In genomic region chr15:102017918-102018463, GRCm38 (mm10) we compare ENCODE assay signal across 9 mouse cellular contexts. TPM values are rescaled to one million over a fixed set of nuclear protein-coding genes. Genes with fewer than 3 reads are reported as not detected.
A peak's percentile ranks its signal among the peaks of the same experiment; 100 is the strongest.
DNase-seq lines count a peak whose midpoint lies in the region; ATAC-seq and TF ChIP-seq lines count a peak whose summit lies in the region.
"Had no signal": no experiment of that assay in that cellular context is flagged by ENCODE, and none has a peak within 500 bp of the region (broad histone marks: within the 10 kb centered on the region; RNA-seq: fewer than 3 reads in every experiment).

No protein-coding gene starts in this region.

- no peaks in the 10 kb centered on the region for H3K9me3 ChIP-seq in midbrain, embryonic 10.5 days (replicated peaks)
- H3K9me3 ChIP-seq in midbrain, embryonic 13.5 days: no peaks in the 10 kb centered on the region
- no peaks in the 10 kb centered on the region; the same call in 1 of the 2 replicates for H3K9me3 ChIP-seq in midbrain, embryonic 11.5 days (ENCODE audit: control insufficient read depth, low read length)
- H3K9me3 ChIP-seq: midbrain, embryonic 12.5 days had no signal

- peak; percentile 85 for TF ChIP-seq CTCF in liver, adult 2 months (IDR thresholded peaks at IDR 0.05; ENCODE audit: low read depth, low read length)
- TF ChIP-seq CTCF in small intestine, adult 2 months (IDR thresholded peaks at IDR 0.05; ENCODE audit: extremely low read depth, insufficient read length, insufficient replicate concordance, low read depth, low read length): peak; percentile 74

- peaks cover 7% of the 10 kb centered on the region for H3K27me3 ChIP-seq in midbrain, embryonic 10.5 days (ENCODE audit: low read depth, poor library complexity, severe bottlenecking)
- 0 out of 2 replicates have a peak, but pooled peaks cover 6% of the 10 kb centered on the region for H3K27me3 ChIP-seq in midbrain, embryonic 13.5 days
- H3K27me3 ChIP-seq in liver, adult 2 months (ENCODE audit: control insufficient read depth, insufficient read depth, low read length): no peaks in the 10 kb centered on the region
- H3K27me3 ChIP-seq in small intestine, adult 2 months (ENCODE audit: control insufficient read depth, insufficient read depth, low read length): no peaks in the 10 kb centered on the region
- H3K27me3 ChIP-seq in midbrain, embryonic 11.5 days (ENCODE audit: control insufficient read depth, insufficient read depth, low read length): no peaks in the 10 kb centered on the region

- no peak overlapping the region; the same call in 1 of the 2 replicates for H3K27ac ChIP-seq in midbrain, embryonic 10.5 days (replicated peaks)
- no peak overlapping the region for H3K27ac ChIP-seq in midbrain, embryonic 13.5 days
- peak overlapping the region; percentile 91 for H3K27ac ChIP-seq in liver, adult 2 months (replicated peaks; ENCODE audit: insufficient read depth, low read depth, low read length)
- H3K27ac ChIP-seq in small intestine, adult 2 months (ENCODE audit: insufficient read depth, low read depth, low read length): peak overlapping the region; percentile 100
- no peak overlapping the region for H3K27ac ChIP-seq in midbrain, embryonic 11.5 days (ENCODE audit: low read depth, low read length)
- H3K27ac ChIP-seq: midbrain, embryonic 12.5 days had no signal

- H3K4me2 ChIP-seq in midbrain, embryonic 13.5 days (replicated peaks): no peak overlapping the region
- no peak overlapping the region for H3K4me2 ChIP-seq in midbrain, embryonic 11.5 days
- H3K4me2 ChIP-seq: midbrain, embryonic 12.5 days had no signal

- TF ChIP-seq POLR2A in liver, adult 2 months (IDR thresholded peaks at IDR 0.05; ENCODE audit: extremely low read depth, insufficient read depth, low read length): no peak
- no peak for TF ChIP-seq POLR2A in small intestine, adult 2 months (IDR thresholded peaks at IDR 0.05; ENCODE audit: low read depth, low read length)

- H3K4me3 ChIP-seq in midbrain, embryonic 10.5 days: no peak overlapping the region
- H3K4me3 ChIP-seq in midbrain, embryonic 13.5 days (replicated peaks): no peak overlapping the region
- H3K4me3 ChIP-seq in liver, adult 2 months (ENCODE audit: insufficient read depth, low read depth, low read length): no peak overlapping the region
- peak overlapping the region; percentile 60 for H3K4me3 ChIP-seq in small intestine, adult 2 months (ENCODE audit: low read depth, low read length)
- H3K4me3 ChIP-seq in midbrain, embryonic 11.5 days (ENCODE audit: low read depth, low read length): no peak overlapping the region
- H3K4me3 ChIP-seq: midbrain, embryonic 12.5 days had no signal

- no peaks in the 10 kb centered on the region for H3K79me2 ChIP-seq in liver, adult 2 months (ENCODE audit: control insufficient read depth, insufficient read depth, low read length)

- H3K9ac ChIP-seq in midbrain, embryonic 13.5 days (replicated peaks): no peak overlapping the region
- H3K9ac ChIP-seq in liver, adult 2 months (ENCODE audit: low read depth, low read length): peak overlapping the region; percentile 7
- H3K9ac ChIP-seq in midbrain, embryonic 11.5 days (ENCODE audit: low read length): no peak overlapping the region
- H3K9ac ChIP-seq: midbrain, embryonic 12.5 days had no signal

- no peaks in the 10 kb centered on the region for H3K36me3 ChIP-seq in midbrain, embryonic 10.5 days
- no peaks in the 10 kb centered on the region for H3K36me3 ChIP-seq in midbrain, embryonic 13.5 days
- H3K36me3 ChIP-seq in liver, adult 2 months (ENCODE audit: control insufficient read depth, insufficient read depth, low read length): no peaks in the 10 kb centered on the region
- no peaks in the 10 kb centered on the region for H3K36me3 ChIP-seq in small intestine, adult 2 months (ENCODE audit: control insufficient read depth, insufficient read depth, low read length)
- H3K36me3 ChIP-seq in midbrain, embryonic 11.5 days (ENCODE audit: control insufficient read depth, insufficient read depth, low read length): no peaks in the 10 kb centered on the region
- H3K36me3 ChIP-seq: midbrain, embryonic 12.5 days had no signal

- no peak for ATAC-seq in midbrain, embryonic 13.5 days
- ATAC-seq in erythroid progenitor cell, adult 5-6 weeks (replicated peaks; ENCODE audit: low FRiP score, poor library complexity, severe bottlenecking): no peak
- ATAC-seq in midbrain, embryonic 11.5 days (ENCODE audit: low FRiP score): no peak

- 25% methylated on average over 7 of the region's 7 CpGs for WGBS in midbrain, embryonic 10.5 days
- 29% methylated on average over 7 of the region's 7 CpGs for WGBS in midbrain, embryonic 13.5 days
- 3% methylated on average over 7 of the region's 7 CpGs for WGBS in liver, adult 2 months
- 10% methylated on average over 7 of the region's 7 CpGs for WGBS in small intestine, adult 2 months
- 26% methylated on average over 7 of the region's 7 CpGs for WGBS in midbrain, embryonic 11.5 days

- peaks cover 39% of the 10 kb centered on the region for H3K4me1 ChIP-seq in midbrain, embryonic 10.5 days
- H3K4me1 ChIP-seq in midbrain, embryonic 13.5 days (replicated peaks): 0 out of 2 replicates have a peak, but pooled peaks cover 11% of the 10 kb centered on the region
- peaks cover 23% of the 10 kb centered on the region for H3K4me1 ChIP-seq in liver, adult 2 months (ENCODE audit: control insufficient read depth, insufficient read depth, low read length)
- peaks cover 26% of the 10 kb centered on the region for H3K4me1 ChIP-seq in small intestine, adult 2 months (ENCODE audit: control insufficient read depth, insufficient read depth, insufficient read length, low read length)
- H3K4me1 ChIP-seq in midbrain, embryonic 11.5 days (ENCODE audit: control insufficient read depth, insufficient read depth, low read length): no peaks in the 10 kb centered on the region

- peak; percentile 43 for DNase-seq in midbrain, embryonic 10.5 days (ENCODE audit: low spot score)
- peak; percentile 77 for DNase-seq in embryo, embryonic 9.5 days (ENCODE audit: extremely low spot score)
- DNase-seq in liver, adult 2 months (ENCODE audit: extremely low read depth, low read depth, low spot score): peak; percentile 95
- DNase-seq in cerebellum, adult 9-11 months: no peak
- no peak for DNase-seq in midbrain, embryonic 11.5 days (ENCODE audit: low spot score, missing footprints)

RNA-seq across cellular contexts. Expression of gene Krt18, which starts 10.0 kb away (rescaled TPM):
- 11.4 and 21.0 TPM in 2 replicates for polyA plus RNA-seq in midbrain, embryonic 10.5 days (2016; fragmentation: Nextera tagmentation; extraction: Ambion mirVana)
- 1.2 and 2.5 TPM in 2 replicates for polyA plus RNA-seq in midbrain, embryonic 13.5 days (2015; fragmentation: Nextera tagmentation; extraction: Ambion mirVana)
- 255 and 258 TPM in 2 replicates for total RNA-seq in liver, adult 2 months (2014; rRNA removed)
- polyA plus RNA-seq in liver, adult 2 months (2012; rRNA removed): 110 and 124 TPM in 2 replicates
- polyA plus RNA-seq in small intestine, adult 2 months (2012; rRNA removed): 141 and 200 TPM in 2 replicates
- 1.7 TPM in 1 of 2 replicates, not detected in the other for total RNA-seq in erythroid progenitor cell, adult 5-6 weeks (2015; ENCODE audit: low replicate concordance)
- total RNA-seq in erythroid progenitor cell, adult 5-6 weeks (2017; ENCODE audit: low replicate concordance): 0.26 TPM in 1 of 2 replicates, not detected in the other
- 5.0 and 5.6 TPM in 2 replicates for polyA plus RNA-seq in midbrain, embryonic 11.5 days (2014; fragmentation: Nextera tagmentation; extraction: Ambion mirVana)

RNA-seq across cellular contexts. Expression of gene Krt8, which starts 13.7 kb away (rescaled TPM):
- polyA plus RNA-seq in midbrain, embryonic 10.5 days (2016; fragmentation: Nextera tagmentation; extraction: Ambion mirVana): 18.5 and 21.9 TPM in 2 replicates
- 1.1 and 1.6 TPM in 2 replicates for polyA plus RNA-seq in midbrain, embryonic 13.5 days (2015; fragmentation: Nextera tagmentation; extraction: Ambion mirVana)
- total RNA-seq in liver, adult 2 months (2014; rRNA removed): 240 and 251 TPM in 2 replicates
- polyA plus RNA-seq in liver, adult 2 months (2012; rRNA removed): 155 and 168 TPM in 2 replicates
- polyA plus RNA-seq in small intestine, adult 2 months (2012; rRNA removed): 1,332 and 3,924 TPM in 2 replicates
- not detected in 2 replicates for total RNA-seq in erythroid progenitor cell, adult 5-6 weeks (2015; ENCODE audit: low replicate concordance)
- not detected in 2 replicates for total RNA-seq in erythroid progenitor cell, adult 5-6 weeks (2017; ENCODE audit: low replicate concordance)
- 9.2 and 10.2 TPM in 2 replicates for polyA plus RNA-seq in midbrain, embryonic 11.5 days (2014; fragmentation: Nextera tagmentation; extraction: Ambion mirVana)

RNA-seq across cellular contexts. Expression of gene Eif4b, which starts 55.6 kb away (rescaled TPM):
- polyA plus RNA-seq in midbrain, embryonic 10.5 days (2016; fragmentation: Nextera tagmentation; extraction: Ambion mirVana): 113 and 125 TPM in 2 replicates
- polyA plus RNA-seq in midbrain, embryonic 13.5 days (2015; fragmentation: Nextera tagmentation; extraction: Ambion mirVana): 89.9 and 91.2 TPM in 2 replicates
- 119 and 130 TPM in 2 replicates for total RNA-seq in liver, adult 2 months (2014; rRNA removed)
- 70.5 and 73.8 TPM in 2 replicates for polyA plus RNA-seq in liver, adult 2 months (2012; rRNA removed)
- 22.7 and 54.7 TPM in 2 replicates for polyA plus RNA-seq in small intestine, adult 2 months (2012; rRNA removed)
- 34.2 and 49.9 TPM in 2 replicates for total RNA-seq in erythroid progenitor cell, adult 5-6 weeks (2015; ENCODE audit: low replicate concordance)
- total RNA-seq in erythroid progenitor cell, adult 5-6 weeks (2017; ENCODE audit: low replicate concordance): 89.8 and 92.8 TPM in 2 replicates
- polyA plus RNA-seq in midbrain, embryonic 11.5 days (2014; fragmentation: Nextera tagmentation; extraction: Ambion mirVana): 106 and 107 TPM in 2 replicates

Comparison
In these comparisons a context has a peak if more than half of its experiments do, and no peak if none do; other contexts are left out.
1. DNase-seq: peak in midbrain, embryonic 10.5 days (single experiment), embryo, embryonic 9.5 days (single experiment) and liver, adult 2 months (single experiment); none in cerebellum, adult 9-11 months (single experiment) and midbrain, embryonic 11.5 days (single experiment).
2. H3K27ac ChIP-seq: peak in liver, adult 2 months (single experiment) and small intestine, adult 2 months (single experiment); none in midbrain, embryonic 10.5 days (single experiment), midbrain, embryonic 13.5 days (single experiment) and midbrain, embryonic 11.5 days (single experiment).